Mouse (Mus musculus) intestine, embryonic 16.5 days (tissue): ENCODE measurements around the gene Synpo2. TPM values are rescaled to one million over a fixed set of nuclear protein-coding genes. Genes with fewer than 3 reads are reported as not detected.

Experiments
- ATAC-seq: fragments of 200-750 bp; cut with Nextera tagmentation; 2 replicates; pipeline ENCODE4 v1.8.0; 2017; ENCODE audit warnings: moderate TSS enrichment, moderate library complexity
- H3K27ac ChIP-seq: fragments of 300-500 bp; sonication (generic); 2 replicates; pipeline ENCODE4 v1.5.1; 2014; ENCODE audit warnings: mild to moderate bottlenecking, low read length
- H3K27me3 ChIP-seq: fragments of 300-500 bp; sonication (generic); replicated peaks from 2 replicates; pipeline ENCODE4 v1.6.1; 2014; ENCODE audit warnings: low read length, control low read depth, mixed read lengths; ENCODE audit not compliant: control insufficient read depth, insufficient read depth
- H3K36me3 ChIP-seq: fragments of 300-500 bp; sonication (generic); 2 replicates; pipeline ENCODE4 v1.6.1; 2014; ENCODE audit warnings: low read length, control low read depth; ENCODE audit not compliant: control insufficient read depth, insufficient read depth
- H3K4me1 ChIP-seq: fragments of 300-500 bp; sonication (generic); 2 replicates; pipeline ENCODE4 v1.6.1; 2014; ENCODE audit warnings: low read length, control low read depth, mixed read lengths; ENCODE audit not compliant: control insufficient read depth, insufficient read depth
- H3K4me2 ChIP-seq: fragments of 300-500 bp; sonication (generic); 2 replicates; pipeline ENCODE4 v1.6.1; 2014; ENCODE audit warnings: low read depth, low read length, control low read depth
- H3K4me3 ChIP-seq: fragments of 300-500 bp; sonication (generic); 2 replicates; pipeline ENCODE4 v1.5.1; 2014; ENCODE audit warnings: mild to moderate bottlenecking, low read length
- H3K9ac ChIP-seq: fragments of 300-500 bp; sonication (generic); 2 replicates; pipeline ENCODE4 v1.6.1; 2014; ENCODE audit warnings: low read depth, low read length
- H3K9me3 ChIP-seq: fragments of 300-500 bp; sonication (generic); 2 replicates; pipeline ENCODE4 v1.6.1; 2016; ENCODE audit warnings: low read length, control low read depth; ENCODE audit not compliant: control insufficient read depth
- WGBS: fragments of 180-500 bp; shearing (Covaris S2); extraction: QIAGEN DNeasy Blood & Tissue Kit; methylation state at CpG from one replicate; pipeline ENCODE4 v1.1.7; 2014; 5-methylcytosine and 5-hydroxymethylcytosine counted together
- polyA plus RNA-seq: library from polyadenylated mRNA; unstranded; fragments of >200 nt; fragmentation: Nextera tagmentation; extraction: Ambion mirVana; gene quantifications from 2 replicates; pipeline ENCODE4 v1.2.1, GENCODE M21; 2015

Gene Synpo2
- polyA plus RNA-seq, 1 experiment from 2014 or later: 29.5 TPM

DNA sequence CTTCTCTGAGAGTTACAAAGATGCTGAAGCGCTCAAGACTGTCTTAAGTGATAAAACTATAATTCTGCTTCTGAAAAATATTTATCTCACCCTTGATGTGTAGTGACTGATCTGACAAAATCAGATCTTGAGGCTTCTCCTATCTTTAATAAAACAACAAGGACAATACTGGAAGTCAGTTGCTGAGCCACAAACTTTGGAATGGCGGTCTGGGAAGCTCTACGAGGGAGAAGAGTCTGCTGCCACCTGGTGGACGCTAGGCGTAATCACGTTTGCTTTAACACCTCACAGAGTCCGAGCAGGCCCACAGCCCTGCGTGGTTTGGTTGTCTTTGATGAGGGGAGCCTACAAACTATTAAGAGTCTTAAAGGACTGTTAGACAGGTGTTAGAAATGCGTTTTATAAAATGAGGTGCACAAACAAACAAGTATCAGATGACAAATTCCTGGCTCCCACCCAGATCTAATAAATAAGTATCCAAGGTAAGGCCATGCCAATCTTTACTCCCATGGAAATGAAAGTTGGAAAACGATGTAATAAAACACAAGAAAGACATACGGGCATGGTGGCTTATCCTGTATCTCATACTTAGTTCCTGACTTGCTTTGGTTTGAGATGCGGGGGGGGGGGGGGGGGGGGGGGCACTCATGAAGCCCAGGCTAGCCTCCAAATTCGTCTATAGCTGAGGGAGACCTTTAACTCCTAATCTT is 132.6 kb downstream of the Synpo2 start:
- no peak overlapping the region for H3K4me2 ChIP-seq
- ATAC-seq: peak; percentile 75
- no peak overlapping the region for H3K27ac ChIP-seq
- WGBS: 26% methylated on average over 12 of the region's 13 CpGs
- H3K27me3 ChIP-seq: no peaks in the 10 kb centered on the region
- H3K9me3 ChIP-seq: no peaks in the 10 kb centered on the region
- no peak overlapping the region for H3K9ac ChIP-seq
- no peak overlapping the region for H3K4me3 ChIP-seq
- H3K36me3 ChIP-seq: no peaks in the 10 kb centered on the region
- H3K4me1 ChIP-seq: peaks cover 11% of the 10 kb centered on the region; the same call in 1 of the 2 replicates

DNA sequence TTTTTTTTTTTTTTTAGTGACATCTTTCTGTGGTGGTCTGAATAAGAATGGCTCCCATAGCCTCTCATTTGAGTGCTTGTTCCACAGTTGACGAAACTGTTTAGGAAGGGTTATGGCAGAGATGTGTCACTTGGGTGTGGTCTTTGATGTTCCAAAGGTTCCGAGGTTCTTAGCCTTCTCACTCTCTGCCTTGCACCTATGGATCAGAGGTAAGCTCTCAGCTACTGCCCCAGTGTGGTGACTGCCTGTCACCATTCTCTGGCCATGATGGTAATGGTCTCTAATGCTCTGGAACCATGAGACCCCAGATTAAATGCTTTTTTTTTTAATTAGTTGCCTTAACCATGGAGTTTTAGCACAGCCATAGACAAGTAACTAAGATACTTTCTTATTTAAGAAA is 134.2 kb downstream of the Synpo2 start:
- Histone ChIP-seq H3K9me3 (no peaks in the 10 kb centered on the region), H3K36me3 (no peaks in the 10 kb centered on the region), H3K27me3 (no peaks in the 10 kb centered on the region), H3K4me3 (no peak overlapping the region), H3K9ac (no peak overlapping the region), H3K27ac (no peak overlapping the region), H3K4me1 (no peaks in the 10 kb centered on the region), H3K4me2 (no peak overlapping the region)
- WGBS: 90% methylated on average over 2 of the region's 2 CpGs
- no peak for ATAC-seq

DNA sequence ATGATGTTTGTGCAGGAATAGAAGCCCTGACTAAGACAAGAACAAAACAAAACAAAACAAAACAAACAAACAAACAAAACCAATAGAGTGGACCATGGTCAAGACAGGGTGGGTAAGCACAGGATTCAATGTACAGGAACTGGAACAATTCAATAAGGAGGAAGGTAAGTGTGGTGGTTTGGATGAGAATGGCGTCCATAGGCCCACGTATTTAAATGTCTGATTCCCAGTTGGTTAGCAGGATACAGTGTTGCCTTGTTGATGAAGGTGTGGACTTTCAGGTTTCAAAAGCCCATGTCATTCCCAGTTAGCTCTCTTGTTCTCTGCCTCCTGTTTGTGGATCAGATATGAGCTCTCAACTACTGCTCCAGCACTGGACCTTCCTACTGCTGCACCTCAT is 140.8 kb downstream of the Synpo2 start:
- H3K4me3 ChIP-seq: no peak overlapping the region
- no peaks in the 10 kb centered on the region for H3K9me3 ChIP-seq
- WGBS: 98% methylated on average over 2 of the region's 2 CpGs
- no peak overlapping the region for H3K27ac ChIP-seq
- H3K4me2 ChIP-seq: no peak overlapping the region
- H3K9ac ChIP-seq: no peak overlapping the region
- peaks cover 12% of the 10 kb centered on the region for H3K4me1 ChIP-seq
- no peaks in the 10 kb centered on the region for H3K27me3 ChIP-seq
- ATAC-seq: no peak
- no peaks in the 10 kb centered on the region for H3K36me3 ChIP-seq

- Histone ChIP-seq H3K27ac (peak overlapping the region; percentile 57), H3K27me3 (no peaks in the 10 kb centered on the region), H3K4me3 (peak overlapping the region; percentile 30), H3K9me3 (no peaks in the 10 kb centered on the region), H3K36me3 (no peaks in the 10 kb centered on the region), H3K4me1 (peaks cover 12% of the 10 kb centered on the region), H3K9ac (peak overlapping the region; percentile 48), H3K4me2 (peak overlapping the region; percentile 43)
- peak; percentile 44 for ATAC-seq
- 46% methylated on average over 11 of the region's 11 CpGs for WGBS
Measured at GRCm38 (mm10) chr3:123093640-123094361, 142.1 kb downstream of the Synpo2 start.

- WGBS: 35% methylated on average over 12 of the region's 12 CpGs
- H3K4me3 ChIP-seq: peak overlapping the region; percentile 30
- ATAC-seq: peak; percentile 92
Measured at GRCm38 (mm10) chr3:123092913-123093639, 142.9 kb downstream of the Synpo2 start.

GRCm38 (mm10) chr3:123092442-123092841 is 143.5 kb downstream of the Synpo2 start:
- Histone ChIP-seq H3K4me2 (no peak overlapping the region), H3K27ac (no peak overlapping the region), H3K4me1 (peaks cover 12% of the 10 kb centered on the region), H3K4me3 (no peak overlapping the region), H3K9ac (no peak overlapping the region), H3K27me3 (no peaks in the 10 kb centered on the region), H3K36me3 (no peaks in the 10 kb centered on the region), H3K9me3 (no peaks in the 10 kb centered on the region)
- ATAC-seq: no peak
- 47% methylated on average over 6 of the region's 6 CpGs for WGBS

More at GRCm38 (mm10) chr3:123092913-123093639, 142.9 kb downstream of the Synpo2 start:
- H3K27ac ChIP-seq: peak overlapping the region; percentile 57
- no peaks in the 10 kb centered on the region for H3K36me3 ChIP-seq
- H3K9ac ChIP-seq: peak overlapping the region; percentile 48
- H3K27me3 ChIP-seq: no peaks in the 10 kb centered on the region
- peaks cover 12% of the 10 kb centered on the region for H3K4me1 ChIP-seq
- peak overlapping the region; percentile 43 for H3K4me2 ChIP-seq
- H3K9me3 ChIP-seq: no peaks in the 10 kb centered on the region

DNA sequence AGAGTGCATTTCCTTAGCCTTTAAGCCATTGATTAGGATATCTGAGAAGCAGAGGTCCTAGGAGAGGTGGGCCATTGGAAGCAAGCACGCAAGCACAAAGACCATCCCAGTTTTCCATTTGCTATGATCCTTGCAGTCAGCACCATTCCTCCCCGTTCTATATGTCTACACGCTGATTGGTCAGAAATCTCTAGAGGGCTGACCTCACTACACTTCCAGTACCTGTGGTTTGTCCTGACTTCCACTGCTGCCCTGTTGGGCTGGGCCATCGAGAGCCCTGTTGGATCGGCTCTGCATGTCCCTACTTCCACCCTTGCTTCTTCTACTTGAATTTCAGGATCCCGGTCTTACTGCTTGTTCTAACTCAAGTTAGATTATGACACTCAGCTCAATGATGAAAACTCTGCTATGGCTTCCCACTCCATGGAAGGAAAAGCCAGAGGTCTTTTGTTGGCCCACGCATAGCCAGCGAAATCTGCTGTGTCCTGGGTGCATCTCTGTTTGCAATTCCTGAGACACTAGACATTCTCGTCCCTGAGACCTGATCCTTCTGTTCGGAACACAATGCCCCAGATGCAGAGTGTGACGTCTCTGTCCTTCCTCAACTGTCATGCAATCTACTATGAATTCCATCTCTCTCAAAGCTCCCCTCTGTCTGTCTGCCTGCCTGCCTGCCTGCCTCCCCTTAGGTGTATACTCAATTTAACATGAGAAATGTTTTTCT is 146.5 kb downstream of the Synpo2 start:
- Histone ChIP-seq H3K27ac (no peak overlapping the region), H3K36me3 (no peaks in the 10 kb centered on the region), H3K9me3 (no peaks in the 10 kb centered on the region), H3K4me1 (peaks cover 12% of the 10 kb centered on the region), H3K9ac (no peak overlapping the region), H3K4me2 (no peak overlapping the region), H3K27me3 (no peaks in the 10 kb centered on the region), H3K4me3 (no peak overlapping the region)
- WGBS: 77% methylated on average over 11 of the region's 11 CpGs
- ATAC-seq: no peak

DNA sequence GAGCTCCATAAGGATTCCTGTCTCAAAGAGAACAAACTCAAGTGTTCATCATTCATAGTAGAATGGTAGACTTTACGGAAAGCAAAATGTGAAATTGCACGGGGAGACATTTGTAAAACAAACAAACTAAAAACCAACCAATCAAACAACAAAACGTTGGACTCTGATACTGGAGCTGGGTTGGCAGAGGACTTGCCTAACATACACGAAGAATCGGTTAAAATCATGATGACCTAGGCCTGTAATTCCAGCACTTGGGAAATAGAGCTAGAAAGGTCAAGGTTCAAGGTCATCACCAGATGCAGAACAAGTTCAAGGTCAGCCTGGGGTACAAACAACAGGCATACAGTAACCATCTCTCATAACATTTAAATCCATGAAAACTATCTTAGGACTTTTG is 147.7 kb downstream of the Synpo2 start:
- 84% methylated on average over 5 of the region's 5 CpGs for WGBS
- no peaks in the 10 kb centered on the region for H3K36me3 ChIP-seq
- no peak overlapping the region for H3K9ac ChIP-seq
- H3K4me3 ChIP-seq: no peak overlapping the region
- H3K4me1 ChIP-seq: peaks cover 5% of the 10 kb centered on the region; the same call in 1 of the 2 replicates
- H3K27me3 ChIP-seq: no peaks in the 10 kb centered on the region
- ATAC-seq: no peak
- H3K4me2 ChIP-seq: no peak overlapping the region
- H3K27ac ChIP-seq: no peak overlapping the region
- H3K9me3 ChIP-seq: no peaks in the 10 kb centered on the region
